Mouse (Mus musculus): ENCODE data around the gene Rere. TPM values are rescaled to one million over a fixed set of nuclear protein-coding genes. Genes with fewer than 3 reads are reported as not detected.

Gene Rere
- total and polyA plus RNA-seq, 3 experiments: 3.1 to 36.5 (median 8.7) TPM

DNA sequence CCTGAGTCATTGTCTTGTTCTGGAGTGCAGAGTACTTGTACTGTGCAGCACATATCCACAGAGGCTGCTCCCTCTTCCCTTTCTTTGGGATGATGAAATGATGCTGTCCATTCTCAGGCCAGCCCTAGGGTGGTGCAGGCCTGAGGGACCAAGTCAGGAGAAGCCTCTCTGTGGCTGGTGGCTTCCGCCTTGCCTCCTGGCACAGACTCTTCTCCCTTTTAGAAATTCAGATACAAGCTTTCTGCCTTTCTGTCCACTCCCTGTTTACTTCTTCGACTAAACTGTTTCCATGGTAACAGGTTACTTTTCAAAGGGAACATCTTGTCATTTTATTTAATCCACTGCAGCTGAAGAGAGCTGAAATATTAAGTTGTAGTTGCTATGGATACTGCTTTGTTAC is 214.1 kb downstream of the Rere start:
- Histone ChIP-seq H3K9ac (ENCODE audit: insufficient read depth, low read depth) (no peak overlapping the region), H3K27ac (ENCODE audit: insufficient read depth, low read depth) (no peak overlapping the region), H3K9me3 (replicated peaks; ENCODE audit: low read length) (no peaks in the 10 kb centered on the region), H3K4me1 (ENCODE audit: control insufficient read depth in 1 of 2, insufficient read depth in 2 of 2) (peaks cover 0 to 19% of the 10 kb centered on the region in 2 experiments; a peak in 2 of 4 replicates), H3K4me3 (replicated peaks in 1 of 3; ENCODE audit: low read depth in 2 of 3, low read length in 2 of 3, poor library complexity in 1 of 3) (no peak overlapping the region), H3K4me2 (ENCODE audit: insufficient read depth, low read depth, poor library complexity, severe bottlenecking) (no peak overlapping the region), H3K79me2 (replicated peaks; ENCODE audit: control insufficient read depth, extremely low read depth, insufficient read depth, poor library complexity, severe bottlenecking) (no peaks in the 10 kb centered on the region), H3K36me3 (replicated peaks in 1 of 2; ENCODE audit: control insufficient read depth in 1 of 2, insufficient read depth in 1 of 2, low read length in 1 of 2) (peaks cover 6 to 38% of the 10 kb centered on the region in 2 experiments), H3K27me3 (replicated peaks) (no peaks in the 10 kb centered on the region)
- TF ChIP-seq JUND (conservative IDR thresholded peaks at IDR 0.05; ENCODE audit: low read depth, low read length) (no peak), JUN (IDR thresholded peaks at IDR 0.05; ENCODE audit: insufficient read depth, low read depth, low read length) (no peak), POLR2AphosphoS2 (IDR thresholded peaks at IDR 0.05; ENCODE audit: low read depth, low read length) (no peak), ETS1 (conservative IDR thresholded peaks at IDR 0.05; ENCODE audit: low read depth, low read length) (no peak), CTCF (conservative IDR thresholded peaks at IDR 0.05 in 1 of 2, IDR thresholded peaks at IDR 0.05 in 1 of 2; ENCODE audit: low read depth in 2 of 2, low read length in 2 of 2) (no peak), NELFE (IDR thresholded peaks at IDR 0.05; ENCODE audit: low read depth, low read length) (no peak), ZC3H11A (IDR thresholded peaks at IDR 0.05; ENCODE audit: low read depth, low read length) (no peak), E2F4 (IDR thresholded peaks at IDR 0.05; ENCODE audit: insufficient replicate concordance, low read depth, low read length) (no peak), RCOR1 (conservative IDR thresholded peaks at IDR 0.05; ENCODE audit: low read depth, low read length) (no peak), HCFC1 (IDR thresholded peaks at IDR 0.05; ENCODE audit: low read depth, low read length) (no peak), ZMIZ1 (IDR thresholded peaks at IDR 0.05; ENCODE audit: low read depth, low read length) (no peak), POLR2A (IDR thresholded peaks at IDR 0.05; ENCODE audit: low read depth, low read length) (no peak), TBP (conservative IDR thresholded peaks at IDR 0.05; ENCODE audit: low read depth, low read length) (no peak), IRF4 (IDR thresholded peaks at IDR 0.05; ENCODE audit: low read depth, low read length) (no peak), BHLHE40 (IDR thresholded peaks at IDR 0.05; ENCODE audit: low read depth, low read length) (no peak), MEF2A (IDR thresholded peaks at IDR 0.05; ENCODE audit: borderline replicate concordance, low read depth, low read length) (no peak)
- DNase-seq (ENCODE audit: extremely low read depth): no peak
- in situ Hi-C loops (cut with MboI; ENCODE audit: low pct_ligation_motif_present, low pct_unique_long_range_greater_than_20kb, low sequenced_read_pairs) (no loop called here), dilution Hi-C loops (cut with MboI; ENCODE audit: extremely low pct_ligation_motif_present, extremely low pct_unique_long_range_greater_than_20kb, low sequenced_read_pairs) (no loop called here)

DNA sequence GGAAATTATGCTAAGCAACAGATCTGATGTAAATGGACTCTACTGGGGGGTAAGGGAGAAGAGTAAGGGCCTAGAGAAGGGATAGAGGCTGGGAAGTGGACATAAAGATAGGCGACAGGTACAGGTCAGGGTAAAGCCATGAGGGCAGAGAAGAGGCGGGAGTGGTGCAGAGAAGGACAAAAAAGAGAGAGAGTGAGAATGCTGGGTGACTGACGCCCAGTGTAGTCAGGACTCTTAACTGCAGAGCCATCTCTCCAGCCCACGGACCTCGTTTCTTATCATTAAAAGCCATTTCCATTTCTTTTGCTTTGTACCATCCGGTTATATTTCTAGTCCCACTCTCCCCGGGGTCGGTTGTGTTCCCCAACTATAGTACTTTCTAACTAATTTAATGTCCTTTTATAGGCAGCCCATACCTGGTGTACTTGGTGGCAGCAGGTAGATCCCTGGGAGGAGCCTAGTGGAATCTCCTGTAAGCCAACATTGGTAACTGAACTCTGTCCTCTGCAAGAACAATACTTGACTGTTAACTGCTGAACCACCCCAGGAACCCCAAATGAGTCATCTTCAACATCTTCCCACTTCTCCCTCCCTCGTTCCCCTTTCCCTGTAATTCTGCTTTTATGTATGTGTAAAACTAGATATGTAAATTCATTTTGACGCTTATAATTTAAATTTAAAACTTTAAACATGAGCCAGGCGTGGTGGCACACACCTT is 223.0 kb downstream of the Rere start:
- Histone ChIP-seq H3K36me3 (replicated peaks in 1 of 2; ENCODE audit: control insufficient read depth in 1 of 2, insufficient read depth in 1 of 2, low read length in 1 of 2) (peaks cover 17 to 62% of the 10 kb centered on the region in 2 experiments), H3K9ac (ENCODE audit: insufficient read depth, low read depth) (no peak overlapping the region), H3K4me3 (replicated peaks in 1 of 3; ENCODE audit: low read depth in 2 of 3, low read length in 2 of 3, poor library complexity in 1 of 3) (no peak overlapping the region), H3K4me1 (ENCODE audit: control insufficient read depth in 1 of 2, insufficient read depth in 2 of 2) (peaks cover 0 to 17% of the 10 kb centered on the region in 2 experiments; a peak in 2 of 4 replicates), H3K27me3 (replicated peaks) (no peaks in the 10 kb centered on the region), H3K9me3 (replicated peaks; ENCODE audit: low read length) (no peaks in the 10 kb centered on the region), H3K4me2 (ENCODE audit: insufficient read depth, low read depth, poor library complexity, severe bottlenecking) (no peak overlapping the region), H3K79me2 (replicated peaks; ENCODE audit: control insufficient read depth, extremely low read depth, insufficient read depth, poor library complexity, severe bottlenecking) (no peaks in the 10 kb centered on the region), H3K27ac (ENCODE audit: insufficient read depth, low read depth) (no peak overlapping the region)
- dilution Hi-C loops (cut with MboI; ENCODE audit: extremely low pct_ligation_motif_present, extremely low pct_unique_long_range_greater_than_20kb, low sequenced_read_pairs): no loop called here
- TF ChIP-seq JUN (IDR thresholded peaks at IDR 0.05; ENCODE audit: insufficient read depth, low read depth, low read length) (no peak), POLR2AphosphoS2 (IDR thresholded peaks at IDR 0.05; ENCODE audit: low read depth, low read length) (no peak), ZKSCAN1 (IDR thresholded peaks at IDR 0.05; ENCODE audit: borderline replicate concordance, low read depth, low read length) (no peak), MAFK (IDR thresholded peaks at IDR 0.05; ENCODE audit: insufficient replicate concordance, low read length) (no peak), POLR2A (IDR thresholded peaks at IDR 0.05; ENCODE audit: low read depth, low read length) (no peak), ELF1 (IDR thresholded peaks at IDR 0.05; ENCODE audit: low read depth, low read length) (no peak), RAD21 (IDR thresholded peaks at IDR 0.05; ENCODE audit: low read depth, low read length) (no peak), CTCF (conservative IDR thresholded peaks at IDR 0.05 in 1 of 2, IDR thresholded peaks at IDR 0.05 in 1 of 2; ENCODE audit: low read depth in 2 of 2, low read length in 2 of 2) (no peak), ZNF384 (IDR thresholded peaks at IDR 0.05; ENCODE audit: low read depth, low read length) (no peak), GABPA (IDR thresholded peaks at IDR 0.05; ENCODE audit: insufficient replicate concordance, low read depth, low read length) (no peak), USF1 (IDR thresholded peaks at IDR 0.05; ENCODE audit: low read depth, low read length) (no peak), MAZ (IDR thresholded peaks at IDR 0.05; ENCODE audit: low read depth, low read length) (no peak), MXI1 (IDR thresholded peaks at IDR 0.05; ENCODE audit: low read depth, low read length) (no peak), ZMIZ1 (IDR thresholded peaks at IDR 0.05; ENCODE audit: low read depth, low read length) (no peak), USF2 (conservative IDR thresholded peaks at IDR 0.05; ENCODE audit: low read depth, low read length) (no peak), MEF2A (IDR thresholded peaks at IDR 0.05; ENCODE audit: borderline replicate concordance, low read depth, low read length) (no peak), ZC3H11A (IDR thresholded peaks at IDR 0.05; ENCODE audit: low read depth, low read length) (no peak), NRF1 (IDR thresholded peaks at IDR 0.05; ENCODE audit: low read depth, low read length) (no peak), BHLHE40 (IDR thresholded peaks at IDR 0.05; ENCODE audit: low read depth, low read length) (no peak)
- DNase-seq (ENCODE audit: extremely low read depth): no peak
- in situ Hi-C loops (cut with MboI; ENCODE audit: low pct_ligation_motif_present, low pct_unique_long_range_greater_than_20kb, low sequenced_read_pairs): no loop called here

All from CH12.LX (cell line).